Mouse (Mus musculus) MEL (cell line): ENCODE data around the gene Habp2. TPM values are rescaled to one million over a fixed set of nuclear protein-coding genes. Genes with fewer than 3 reads are reported as not detected.

Experiments
- DNase-seq: peaks from one replicate; pipeline ENCODE4 v3.0.0; 2011; ENCODE audit warnings: low read depth, low spot score
- H3K27ac ChIP-seq: 2 replicates; pipeline ENCODE4 v1.5.1; 2012; ENCODE audit warnings: low read depth, mild to moderate bottlenecking, control low read depth, low read length, moderate library complexity; ENCODE audit not compliant: control insufficient read depth
- H3K27me3 ChIP-seq, 2 experiments: fragments of 150-350 bp in 1 of 2; sonication (generic) in 1 of 2; 2 replicates each; pipeline ENCODE4 v1.6.1; 2012; ENCODE audit warnings: low read length in 2 of 2, mild to moderate bottlenecking in 2 of 2, improper control_type of control experiment in 1 of 2, moderate library complexity in 1 of 2; ENCODE audit not compliant: insufficient read depth in 2 of 2, control insufficient read depth in 1 of 2
- H3K36me3 ChIP-seq, 2 experiments: 2 replicates each; pipeline ENCODE4 v1.6.1; 2012 to 2014; ENCODE audit warnings: low read length in 2 of 2, improper control_type of control experiment in 1 of 2, inconsistent platforms in 1 of 2, mild to moderate bottlenecking in 1 of 2; ENCODE audit not compliant: insufficient read depth in 2 of 2, control insufficient read depth in 1 of 2
- H3K4me1 ChIP-seq, 2 experiments: fragments of 150-350 bp in 1 of 2; sonication (generic) in 1 of 2; 2 replicates each; pipeline ENCODE4 v1.6.1; 2012; ENCODE audit warnings: low read length in 2 of 2, improper control_type of control experiment in 1 of 2, mild to moderate bottlenecking in 1 of 2; ENCODE audit not compliant: insufficient read depth in 2 of 2, control insufficient read depth in 1 of 2
- H3K4me3 ChIP-seq, 2 experiments: fragments of 150-350 bp in 1 of 2; sonication (generic) in 1 of 2; 2 replicates each; pipeline ENCODE4 v1.5.1; 2012; ENCODE audit warnings: low read depth in 2 of 2, low read length in 2 of 2, mild to moderate bottlenecking in 2 of 2, moderate library complexity in 2 of 2, control low read depth in 1 of 2, improper control_type of control experiment in 1 of 2; ENCODE audit not compliant: control insufficient read depth in 1 of 2, insufficient read depth in 1 of 2
- H3K79me2 ChIP-seq: 2 replicates; pipeline ENCODE4 v1.6.1; 2012; ENCODE audit warnings: mild to moderate bottlenecking, low read length, moderate library complexity; ENCODE audit not compliant: control insufficient read depth, poor library complexity, insufficient read depth
- H3K9ac ChIP-seq: 2 replicates; pipeline ENCODE4 v1.6.1; 2012; ENCODE audit warnings: low read depth, mild to moderate bottlenecking, control low read depth, low read length, moderate library complexity; ENCODE audit not compliant: control insufficient read depth, poor library complexity, severe bottlenecking
- H3K9me3 ChIP-seq: fragments of 150-350 bp; sonication (generic); replicated peaks from 2 replicates; pipeline ENCODE4 v1.6.1; 2012; ENCODE audit warnings: mild to moderate bottlenecking, low read length, improper control_type of control experiment, moderate library complexity; ENCODE audit not compliant: insufficient read depth
- BHLHE40 ChIP-seq: IDR thresholded peaks from 2 replicates; pipeline ENCODE4 v1.6.1; 2012; ENCODE audit warnings: low read depth, mild to moderate bottlenecking, inconsistent platforms, low read length, improper control_type of control experiment, borderline replicate concordance
- CHD2 ChIP-seq: IDR thresholded peaks from 2 replicates; pipeline ENCODE4 v1.6.1; 2011; ENCODE audit warnings: low read length, improper control_type of control experiment
- CTCF ChIP-seq, 3 experiments: IDR thresholded peaks in 2 of 3; conservative IDR thresholded peaks in 1 of 3; 2 replicates each; pipeline ENCODE4 v1.5.1; 2011 to 2012; ENCODE audit warnings: low read length in 3 of 3, low read depth in 2 of 3, mild to moderate bottlenecking in 2 of 3, improper control_type of control experiment in 1 of 3, inconsistent platforms in 1 of 3, mixed read lengths in 1 of 3, moderate library complexity in 1 of 3; ENCODE audit not compliant: control insufficient read depth in 1 of 3, insufficient read depth in 1 of 3, poor library complexity in 1 of 3, severe bottlenecking in 1 of 3
- E2F4 ChIP-seq: IDR thresholded peaks from 2 replicates; pipeline ENCODE4 v1.6.1; 2011; ENCODE audit warnings: low read depth, low read length, improper control_type of control experiment, borderline replicate concordance
- ELF1 ChIP-seq: IDR thresholded peaks from 2 replicates; pipeline ENCODE4 v1.6.1; 2014; ENCODE audit warnings: low read depth, mild to moderate bottlenecking, inconsistent platforms, low read length, improper control_type of control experiment, moderate library complexity
- EP300 ChIP-seq, 2 experiments: IDR thresholded peaks; 2 replicates each; pipeline ENCODE4 v1.6.1; 2011; ENCODE audit warnings: improper control_type of control experiment in 2 of 2, low read length in 2 of 2, low read depth in 1 of 2, mild to moderate bottlenecking in 1 of 2
- ETS1 ChIP-seq: IDR thresholded peaks from 2 replicates; pipeline ENCODE4 v1.6.1; 2012; ENCODE audit warnings: low read depth, mild to moderate bottlenecking, inconsistent platforms, low read length, improper control_type of control experiment, moderate library complexity
- GABPA ChIP-seq: IDR thresholded peaks from 2 replicates; pipeline ENCODE4 v1.6.1; 2012; ENCODE audit warnings: low read depth, mild to moderate bottlenecking, inconsistent platforms, low read length, improper control_type of control experiment, moderate library complexity
- GATA1 ChIP-seq: IDR thresholded peaks from 2 replicates; pipeline ENCODE4 v1.6.1; 2011; ENCODE audit warnings: low read depth, low read length, improper control_type of control experiment
- JUND ChIP-seq: IDR thresholded peaks from 2 replicates; pipeline ENCODE4 v1.6.1; 2011; ENCODE audit warnings: low read depth, mild to moderate bottlenecking, improper control_type of control experiment, low read length
- MEF2A ChIP-seq: IDR thresholded peaks from 2 replicates; pipeline ENCODE4 v1.6.1; 2014; ENCODE audit warnings: low read depth, mild to moderate bottlenecking, inconsistent platforms, low read length, improper control_type of control experiment; ENCODE audit not compliant: poor library complexity, insufficient replicate concordance, severe bottlenecking; ENCODE audit errors: extremely low read depth
- MXI1 ChIP-seq: IDR thresholded peaks from 2 replicates; pipeline ENCODE4 v1.6.1; 2011; ENCODE audit warnings: mild to moderate bottlenecking, low read depth, low read length, improper control_type of control experiment
- MYB ChIP-seq: IDR thresholded peaks from 2 replicates; pipeline ENCODE4 v1.6.1; 2011; ENCODE audit warnings: mild to moderate bottlenecking, low read depth, low read length, improper control_type of control experiment
- MYC ChIP-seq: IDR thresholded peaks from 2 replicates; pipeline ENCODE4 v1.6.1; 2011; ENCODE audit warnings: low read depth, mild to moderate bottlenecking, low read length, improper control_type of control experiment, moderate library complexity
- NRF1 ChIP-seq: IDR thresholded peaks from 2 replicates; pipeline ENCODE4 v1.6.1; 2014; ENCODE audit warnings: low read depth, mild to moderate bottlenecking, inconsistent platforms, low read length, improper control_type of control experiment, moderate library complexity; ENCODE audit not compliant: poor library complexity, insufficient read depth, severe bottlenecking
- POLR2A ChIP-seq, 2 experiments: IDR thresholded peaks; 2 replicates each; pipeline ENCODE4 v1.6.1; 2011 to 2012; ENCODE audit warnings: low read length in 2 of 2, mild to moderate bottlenecking in 2 of 2, control low read depth in 1 of 2, improper control_type of control experiment in 1 of 2, low read depth in 1 of 2, moderate library complexity in 1 of 2; ENCODE audit not compliant: control insufficient read depth in 1 of 2, insufficient read depth in 1 of 2, poor library complexity in 1 of 2
- POLR2AphosphoS2 ChIP-seq: IDR thresholded peaks from 2 replicates; pipeline ENCODE4 v1.6.1; 2011; ENCODE audit warnings: low read length, improper control_type of control experiment
- POLR2AphosphoS5 ChIP-seq: IDR thresholded peaks from 2 replicates; pipeline ENCODE4 v1.6.1; 2012; ENCODE audit warnings: low read depth, borderline replicate concordance, mild to moderate bottlenecking, inconsistent platforms, low read length, moderate library complexity, mixed read lengths
- SIN3A ChIP-seq: IDR thresholded peaks from 2 replicates; pipeline ENCODE4 v1.6.1; 2012; ENCODE audit warnings: low read length, improper control_type of control experiment, inconsistent platforms
- TAL1 ChIP-seq: IDR thresholded peaks from 2 replicates; pipeline ENCODE4 v1.6.1; 2012; ENCODE audit warnings: mild to moderate bottlenecking, inconsistent platforms, low read length, moderate library complexity, mixed read lengths
- TCF12 ChIP-seq: IDR thresholded peaks from 2 replicates; pipeline ENCODE4 v1.6.1; 2014; ENCODE audit warnings: low read depth, mild to moderate bottlenecking, inconsistent platforms, low read length, improper control_type of control experiment, moderate library complexity
- UBTF ChIP-seq: IDR thresholded peaks from 2 replicates; pipeline ENCODE4 v1.6.1; 2012; ENCODE audit warnings: low read depth, mild to moderate bottlenecking, inconsistent platforms, low read length, improper control_type of control experiment, moderate library complexity, borderline replicate concordance; ENCODE audit not compliant: insufficient read depth
- USF1 ChIP-seq: IDR thresholded peaks from 2 replicates; pipeline ENCODE4 v1.6.1; 2014; ENCODE audit warnings: low read depth, mild to moderate bottlenecking, inconsistent platforms, low read length, improper control_type of control experiment, moderate library complexity
- USF2 ChIP-seq, 2 experiments: IDR thresholded peaks; 2 replicates each; pipeline ENCODE4 v1.6.1; 2011 to 2012; ENCODE audit warnings: improper control_type of control experiment in 2 of 2, low read length in 2 of 2, borderline replicate concordance in 1 of 2, inconsistent platforms in 1 of 2, low read depth in 1 of 2, mild to moderate bottlenecking in 1 of 2; ENCODE audit not compliant: insufficient read depth in 1 of 2
- ZC3H11A ChIP-seq: IDR thresholded peaks from 2 replicates; pipeline ENCODE4 v1.6.1; 2012; ENCODE audit warnings: low read depth, mild to moderate bottlenecking, inconsistent platforms, low read length, improper control_type of control experiment
- ZKSCAN1 ChIP-seq: IDR thresholded peaks from 2 replicates; pipeline ENCODE4 v1.6.1; 2012; ENCODE audit warnings: low read depth, mild to moderate bottlenecking, inconsistent platforms, low read length, improper control_type of control experiment, moderate library complexity
- ZNF384 ChIP-seq: IDR thresholded peaks from 2 replicates; pipeline ENCODE4 v1.6.1; 2012; ENCODE audit warnings: low read depth, mild to moderate bottlenecking, inconsistent platforms, low read length, improper control_type of control experiment
- polyA plus RNA-seq, 2 experiments: library from polyadenylated mRNA; stranded (reverse) in 1 of 2; unstranded in 1 of 2; fragments of >175 nt in 1 of 2; fragments of >200 nt in 1 of 2; gene quantifications; 2 replicates each; pipeline versions ENCODE4 v1.2.1 to v1.2.4; 2012; ENCODE audit warnings: low replicate concordance in 2 of 2, low read depth in 1 of 2; ENCODE audit not compliant: insufficient read length in 2 of 2, insufficient read depth in 1 of 2, missing spikeins in 1 of 2
- total RNA-seq: library from RNA; depleted of rRNA; stranded (reverse); fragments of 300-350 nt; gene quantifications from 2 replicates; pipeline ENCODE4 v1.2.3, GENCODE M21; 2012

The Habp2 gene
- total and polyA plus RNA-seq, 3 experiments: not detected

- Histone ChIP-seq H3K4me3 (no peak overlapping the region), H3K79me2 (no peaks in the 10 kb centered on the region), H3K27ac (no peak overlapping the region), H3K9ac (no peak overlapping the region), H3K4me1 (no peaks in the 10 kb centered on the region), H3K9me3 (no peaks in the 10 kb centered on the region), H3K36me3 (no peaks in the 10 kb centered on the region), H3K27me3 (peaks cover 1 to 5% of the 10 kb centered on the region in 2 experiments; a peak in 3 of 4 replicates)
- TF ChIP-seq POLR2AphosphoS2 (no peak), ZC3H11A (no peak), MXI1 (no peak), SIN3A (no peak), USF2 (IDR thresholded peaks at IDR 0.05; ENCODE audit: borderline replicate concordance in 1 of 2, insufficient read depth in 1 of 2, low read depth in 1 of 2, low read length in 2 of 2) (no peak), E2F4 (no peak), MEF2A (no peak), MYB (no peak), EP300 (IDR thresholded peaks at IDR 0.05; ENCODE audit: low read depth in 1 of 2, low read length in 2 of 2) (no peak), POLR2AphosphoS5 (no peak), ZKSCAN1 (no peak), ETS1 (no peak), GATA1 (no peak), POLR2A (IDR thresholded peaks at IDR 0.05; ENCODE audit: control insufficient read depth in 1 of 2, insufficient read depth in 1 of 2, low read depth in 1 of 2, low read length in 2 of 2, poor library complexity in 1 of 2) (no peak), BHLHE40 (no peak)
- no peak for DNase-seq
These were observed 8.6 kb upstream of the Habp2 start for GRCm38 (mm10) chr19:56278366-56278765.

DNA sequence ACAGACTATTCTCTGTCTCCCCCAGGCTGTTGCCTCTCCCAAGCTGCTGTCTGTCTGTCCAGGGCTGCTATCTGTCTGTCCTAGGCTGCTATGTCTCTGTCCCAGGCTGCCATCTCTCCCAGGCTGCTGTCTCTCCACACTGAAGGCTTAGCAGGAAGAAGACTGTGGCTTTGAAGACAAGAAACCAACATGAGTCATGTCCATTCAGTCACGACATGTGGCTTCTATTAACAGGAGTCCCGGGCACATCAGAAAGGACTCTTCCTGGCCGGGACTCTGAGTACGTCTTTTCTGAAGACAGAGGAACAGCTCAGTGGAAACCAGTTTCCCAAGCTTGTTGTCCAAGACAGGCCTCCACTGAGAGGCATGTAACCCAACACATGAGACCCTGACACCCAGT, 1.7 kb upstream of the Habp2 start:
- Histone ChIP-seq H3K79me2 (no peaks in the 10 kb centered on the region), H3K9ac (no peak overlapping the region), H3K9me3 (no peaks in the 10 kb centered on the region), H3K27ac (no peak overlapping the region), H3K36me3 (no peaks in the 10 kb centered on the region), H3K4me3 (no peak overlapping the region), H3K27me3 (peaks cover 2 to 3% of the 10 kb centered on the region in 2 experiments; a peak in 2 of 4 replicates), H3K4me1 (no peaks in the 10 kb centered on the region)
- TF ChIP-seq NRF1 (no peak), TAL1 (no peak), POLR2AphosphoS5 (no peak), GABPA (no peak), POLR2A (IDR thresholded peaks at IDR 0.05; ENCODE audit: control insufficient read depth in 1 of 2, insufficient read depth in 1 of 2, low read depth in 1 of 2, low read length in 2 of 2, poor library complexity in 1 of 2) (no peak), BHLHE40 (no peak), CHD2 (no peak), CTCF (IDR thresholded peaks at IDR 0.05 in 2 of 3, conservative IDR thresholded peaks at IDR 0.05 in 1 of 3; ENCODE audit: control insufficient read depth in 1 of 3, insufficient read depth in 1 of 3, low read depth in 2 of 3, low read length in 3 of 3, poor library complexity in 1 of 3, severe bottlenecking in 1 of 3) (no peak), JUND (no peak), ZNF384 (no peak), EP300 (IDR thresholded peaks at IDR 0.05; ENCODE audit: low read depth in 1 of 2, low read length in 2 of 2) (no peak), MEF2A (no peak), E2F4 (no peak), MYC (no peak), TCF12 (no peak), ELF1 (no peak), UBTF (no peak), USF1 (no peak), MXI1 (no peak), GATA1 (no peak)
- no peak for DNase-seq
